Mouse (Mus musculus) thymus, adult 2 months (tissue): ENCODE measurements around the gene Pofut1.

Source experiments
- CTCF ChIP-seq: fragments of 200-500 bp; IDR thresholded peaks from 2 replicates; pipeline ENCODE4 v1.5.1; 2012; ENCODE audit warnings: mild to moderate bottlenecking, control low read depth, low read length, moderate library complexity, borderline replicate concordance; ENCODE audit not compliant: control insufficient read depth, poor library complexity, insufficient read depth; ENCODE audit errors: extremely low read depth
- POLR2A ChIP-seq: fragments of 200-500 bp; IDR thresholded peaks from 2 replicates; pipeline ENCODE4 v1.6.1; 2012; ENCODE audit warnings: mild to moderate bottlenecking, low read length, control low read depth, moderate library complexity; ENCODE audit not compliant: control insufficient read depth, poor library complexity, insufficient read depth; ENCODE audit errors: extremely low read depth

GRCm38 (mm10) chr2:153238406-153238805 lies 2.9 kb upstream of the Pofut1 start:
- TF ChIP-seq POLR2A (no peak), CTCF (no peak)
